ENCODE assay signal across 9 mouse cellular contexts in the genomic region with DNA sequence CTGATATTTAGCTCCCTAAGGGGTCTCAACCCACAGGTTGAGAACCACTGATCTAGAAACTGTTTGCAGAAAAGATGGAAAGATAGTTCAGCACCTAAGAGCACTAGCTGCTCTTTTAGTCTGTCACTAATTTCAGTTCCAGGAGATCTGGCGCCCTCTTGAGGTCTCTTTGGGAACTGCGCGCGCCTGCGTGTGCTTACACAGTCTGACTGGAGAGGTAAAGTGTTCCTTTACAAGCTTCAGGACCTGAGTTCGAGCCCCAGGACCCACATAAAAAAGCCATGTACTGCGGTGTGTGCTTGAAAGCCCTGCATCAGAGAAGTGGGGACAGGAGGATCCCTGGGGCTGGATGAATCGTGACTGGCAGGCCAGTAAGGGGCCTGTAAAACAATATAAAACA. TPM values are rescaled to one million over a fixed set of nuclear protein-coding genes. Genes with fewer than 3 reads are reported as not detected.
DNase-seq lines count a peak whose midpoint lies in the region; ATAC-seq and TF ChIP-seq lines count a peak whose summit lies in the region.
"Had no signal": no experiment of that assay in that cellular context is flagged by ENCODE, and none has a peak within 500 bp of the region (broad histone marks: within the 10 kb centered on the region; RNA-seq: fewer than 3 reads in every experiment).

No protein-coding gene starts in this region.

- H3K4me3 ChIP-seq in cerebellum, adult 2 months (replicated peaks; ENCODE audit: insufficient read depth, low read depth, low read length): no peak overlapping the region
- H3K4me3 ChIP-seq: heart, embryonic 15.5 days had no signal

- peak; percentile 20; the same call in 1 of the 2 replicates for TF ChIP-seq CTCF in cerebellum, adult 2 months (IDR thresholded peaks at IDR 0.05; ENCODE audit: borderline replicate concordance, insufficient read depth, low read depth, low read length)

- no peak overlapping the region for H3K27ac ChIP-seq in cerebellum, adult 2 months (ENCODE audit: insufficient read depth, low read length)
- H3K27ac ChIP-seq: heart, embryonic 15.5 days had no signal

- peak; percentile 64 for ATAC-seq in megakaryocyte, adult 5-6 weeks (ENCODE audit: poor library complexity, severe bottlenecking)

- H3K4me1 ChIP-seq in cerebellum, adult 2 months (ENCODE audit: control insufficient read depth, insufficient read depth, low read length): no peaks in the 10 kb centered on the region
- H3K4me1 ChIP-seq: heart, embryonic 15.5 days had no signal

- no peak for DNase-seq in cerebellum, adult 2 months
- DNase-seq in cerebellum, adult 18-20 months: no peak
- peak; percentile 59 to 60 for DNase-seq in layer of hippocampus, postnatal 10 days (ENCODE audit: low spot score in 2 of 2)
- DNase-seq in layer of hippocampus, adult 8-10 months (ENCODE audit: low spot score in 2 of 2): no peak
- peak; percentile 50 for DNase-seq in R1 (ENCODE audit: low read depth, low spot score)
- peak; percentile 29 for DNase-seq in forelimb bud, embryonic 11.5 days (ENCODE audit: low read depth, low spot score)
- peak; percentile 74 for DNase-seq in thymus, postnatal 14 days

- 50% methylated on average over 8 of the region's 8 CpGs for WGBS in cerebellum, adult 2 months

- TF ChIP-seq POLR2A in cerebellum, adult 2 months (IDR thresholded peaks at IDR 0.05; ENCODE audit: borderline replicate concordance, insufficient read depth, low read length): no peak

- H3K27me3 ChIP-seq in cerebellum, adult 2 months (ENCODE audit: control insufficient read depth, insufficient read depth, low read length): no peaks in the 10 kb centered on the region; the same call in 1 of the 2 replicates
- H3K27me3 ChIP-seq: heart, embryonic 15.5 days had no signal

RNA-seq across cellular contexts. Expression of a gene that starts 2.1 kb away (rescaled TPM):
- polyA plus RNA-seq in cerebellum, adult 2 months (2012; rRNA removed): not detected in 2 replicates
- total RNA-seq in layer of hippocampus, postnatal 10 days (2021): not detected
- total RNA-seq in layer of hippocampus, adult 8-10 months (2022): not detected
- total RNA-seq in megakaryocyte, adult 5-6 weeks (2015): 1.2 and 1.3 TPM in 2 replicates
- 1.6 and 2.4 TPM in 2 replicates for total RNA-seq in megakaryocyte, adult 5-6 weeks (2017)
- polyA plus RNA-seq: heart, embryonic 15.5 days had no signal

RNA-seq across cellular contexts. Expression of a gene that starts 28.8 kb away (rescaled TPM):
- polyA plus RNA-seq in cerebellum, adult 2 months (2012; rRNA removed): 0.21 and 0.74 TPM in 2 replicates
- total RNA-seq in layer of hippocampus, postnatal 10 days (2021): not detected
- not detected for total RNA-seq in layer of hippocampus, adult 8-10 months (2022)
- 0.47 and 0.75 TPM in 2 replicates for total RNA-seq in megakaryocyte, adult 5-6 weeks (2015)
- 0.18 and 0.28 TPM in 2 replicates for total RNA-seq in megakaryocyte, adult 5-6 weeks (2017)
- polyA plus RNA-seq: heart, embryonic 15.5 days had no signal

RNA-seq across cellular contexts. Expression of a gene that starts 31.1 kb away (rescaled TPM):
- polyA plus RNA-seq in cerebellum, adult 2 months (2012; rRNA removed): 7.4 and 7.5 TPM in 2 replicates
- 10 to 100 TPM; 11.9 TPM for total RNA-seq in layer of hippocampus, postnatal 10 days (2021)
- 10 to 100 TPM; 12.5 to 16.1 (median 13.8) TPM for total RNA-seq in layer of hippocampus, adult 8-10 months (2022)
- 7.8 TPM in 2 replicates for total RNA-seq in megakaryocyte, adult 5-6 weeks (2015)
- total RNA-seq in megakaryocyte, adult 5-6 weeks (2017): 7.6 TPM in 2 replicates

RNA-seq across cellular contexts. Expression of a gene that starts 38.1 kb away (rescaled TPM):
- 6.9 and 8.2 TPM in 2 replicates for polyA plus RNA-seq in cerebellum, adult 2 months (2012; rRNA removed)
- total RNA-seq in layer of hippocampus, postnatal 10 days (2021): 1 to 10 TPM; 5.1 to 5.4 TPM
- total RNA-seq in layer of hippocampus, adult 8-10 months (2022): 1 to 10 TPM; 1.5 to 2.6 (median 2.2) TPM
- not detected in 2 replicates for total RNA-seq in megakaryocyte, adult 5-6 weeks (2015)
- total RNA-seq in megakaryocyte, adult 5-6 weeks (2017): not detected in 2 replicates
- polyA plus RNA-seq: heart, embryonic 15.5 days had no signal

Comparison
In these comparisons a context has a peak if more than half of its experiments do, and no peak if none do; other contexts are left out.
1. DNase-seq: peak in layer of hippocampus, postnatal 10 days (2 of 2), R1 (single experiment), forelimb bud, embryonic 11.5 days (single experiment) and thymus, postnatal 14 days (single experiment); none in cerebellum, adult 2 months (0 of 2), cerebellum, adult 18-20 months (0 of 2) and layer of hippocampus, adult 8-10 months (0 of 2).